Mouse (Mus musculus): Measurements from ENCODE around the gene Ppt1. TPM values are rescaled to one million over a fixed set of nuclear protein-coding genes. Genes with fewer than 3 reads are reported as not detected.

Gene Ppt1
- total RNA-seq, 4 experiments from 2014 or later: 71.3 to 138 (median 106) TPM

- no peak for DNase-seq
Observed at GRCm38 (mm10) chr4:122870741-122871140, 34.7 kb downstream of the Ppt1 start.

- no peak for DNase-seq
Observed at GRCm38 (mm10) chr4:122871269-122871668, 35.2 kb downstream of the Ppt1 start.

- DNase-seq: no peak
Observed at GRCm38 (mm10) chr4:122871989-122872388, 35.9 kb downstream of the Ppt1 start.

- DNase-seq: no peak
Observed at GRCm38 (mm10) chr4:122873003-122873402, 37.0 kb downstream of the Ppt1 start.

- DNase-seq: no peak
Observed at GRCm38 (mm10) chr4:122873512-122873911, 37.5 kb downstream of the Ppt1 start.

GRCm38 (mm10) chr4:122878333-122879070 lies 42.5 kb downstream of the Ppt1 start:
- DNase-seq: no peak

- no peak for DNase-seq
Observed at GRCm38 (mm10) chr4:122882544-122882943, 46.5 kb downstream of the Ppt1 start.

- DNase-seq: no peak
Observed at GRCm38 (mm10) chr4:122883294-122883693, 47.3 kb downstream of the Ppt1 start.

GRCm38 (mm10) chr4:122884051-122884450 lies 48.0 kb downstream of the Ppt1 start:
- no peak for DNase-seq

GRCm38 (mm10) chr4:122884481-122885340 lies 48.7 kb downstream of the Ppt1 start:
- no peak for DNase-seq

GRCm38 (mm10) chr4:122885768-122886578 lies 49.9 kb downstream of the Ppt1 start, which contains the start of gene Cap1:
Cap1 (minus strand) TSS chr4:122886056.
- peak; percentile 99 for DNase-seq

GRCm38 (mm10) chr4:122886579-122887254 lies 50.7 kb downstream of the Ppt1 start:
- no peak for DNase-seq

GRCm38 (mm10) chr4:122887336-122887735 lies 51.3 kb downstream of the Ppt1 start:
- no peak for DNase-seq

- no peak for DNase-seq
Observed at GRCm38 (mm10) chr4:122890881-122891481, 54.9 kb downstream of the Ppt1 start.

GRCm38 (mm10) chr4:122891597-122891996 lies 55.6 kb downstream of the Ppt1 start:
- DNase-seq: no peak

GRCm38 (mm10) chr4:122892157-122892556 lies 56.1 kb downstream of the Ppt1 start:
- no peak for DNase-seq

GRCm38 (mm10) chr4:122897750-122898149 lies 61.7 kb downstream of the Ppt1 start:
- DNase-seq: no peak

- DNase-seq: no peak
Observed at GRCm38 (mm10) chr4:122898313-122898712, 62.3 kb downstream of the Ppt1 start.

- no peak for DNase-seq
Observed at GRCm38 (mm10) chr4:122902156-122902555, 66.1 kb downstream of the Ppt1 start.

GRCm38 (mm10) chr4:122903709-122904108 lies 67.7 kb downstream of the Ppt1 start:
- no peak for DNase-seq

GRCm38 (mm10) chr4:122905359-122905758 lies 69.3 kb downstream of the Ppt1 start:
- DNase-seq: no peak

All from adrenal gland, adult 8-10 months (tissue).